Mouse (Mus musculus) limb, embryonic 11.5 days (tissue): ENCODE data around the gene Map4k2. TPM values are rescaled to one million over a fixed set of nuclear protein-coding genes. Genes with fewer than 3 reads are reported as not detected.

Experiments used
- ATAC-seq: fragments of 200-750 bp; cut with Nextera tagmentation; 2 replicates; pipeline ENCODE4 v1.8.0; 2017; ENCODE audit warnings: low read depth; ENCODE audit not compliant: insufficient number of reproducible peaks, low FRiP score, low TSS enrichment
- DNase-seq: peaks from one replicate; pipeline ENCODE4 v3.0.0-alpha.2; 2015; ENCODE audit warnings: low spot score
- H3K27ac ChIP-seq: fragments of 300-500 bp; sonication (generic); replicated peaks from 2 replicates; pipeline ENCODE4 v1.5.1; 2014; ENCODE audit warnings: low read depth, mild to moderate bottlenecking, low read length
- H3K27me3 ChIP-seq: fragments of 300-500 bp; sonication (generic); 2 replicates; pipeline ENCODE4 v1.6.1; 2014; ENCODE audit warnings: mild to moderate bottlenecking, low read length, mixed read lengths; ENCODE audit not compliant: control insufficient read depth, insufficient read depth
- H3K36me3 ChIP-seq: fragments of 300-500 bp; sonication (generic); 2 replicates; pipeline ENCODE4 v1.6.1; 2014; ENCODE audit warnings: mild to moderate bottlenecking, low read length, moderate library complexity, mixed read lengths; ENCODE audit not compliant: control insufficient read depth, insufficient read depth
- H3K4me1 ChIP-seq: fragments of 300-500 bp; sonication (generic); 2 replicates; pipeline ENCODE4 v1.6.1; 2014; ENCODE audit warnings: low read length, mixed read lengths; ENCODE audit not compliant: control insufficient read depth, insufficient read depth
- H3K4me2 ChIP-seq: fragments of 300-500 bp; sonication (generic); 2 replicates; pipeline ENCODE4 v1.6.1; 2014; ENCODE audit warnings: low read depth, mild to moderate bottlenecking, moderate library complexity; ENCODE audit not compliant: severe bottlenecking
- H3K4me3 ChIP-seq: fragments of 300-500 bp; sonication (generic); 2 replicates; pipeline ENCODE4 v1.5.1; 2014; ENCODE audit warnings: low read depth, low read length
- H3K9ac ChIP-seq: fragments of 300-500 bp; sonication (generic); 2 replicates; pipeline ENCODE4 v1.6.1; 2014; ENCODE audit warnings: mild to moderate bottlenecking, low read length
- H3K9me3 ChIP-seq: fragments of 300-500 bp; sonication (generic); 2 replicates; pipeline ENCODE4 v1.6.1; 2016; ENCODE audit warnings: low read length; ENCODE audit not compliant: control insufficient read depth
- WGBS: fragments of 180-500 bp; shearing (Covaris S2); extraction: QIAGEN DNeasy Blood & Tissue Kit; methylation state at CpG from one replicate; pipeline ENCODE4 v1.1.7; 2014; 5-methylcytosine and 5-hydroxymethylcytosine counted together
- microRNA-seq: library from miRNA; unstranded; fragments of <30 nt; microRNA quantifications from one replicate; pipeline ENCODE4, GENCODE M21; 2016
- polyA plus RNA-seq: library from polyadenylated mRNA; unstranded; fragments of >200 nt; fragmentation: Nextera tagmentation; extraction: Ambion mirVana; gene quantifications from 2 replicates; pipeline ENCODE4 v1.2.1, GENCODE M21; 2014

Map4k2 gene
- polyA plus RNA-seq, 1 experiment from 2014 or later = 7.3 TPM

DNA sequence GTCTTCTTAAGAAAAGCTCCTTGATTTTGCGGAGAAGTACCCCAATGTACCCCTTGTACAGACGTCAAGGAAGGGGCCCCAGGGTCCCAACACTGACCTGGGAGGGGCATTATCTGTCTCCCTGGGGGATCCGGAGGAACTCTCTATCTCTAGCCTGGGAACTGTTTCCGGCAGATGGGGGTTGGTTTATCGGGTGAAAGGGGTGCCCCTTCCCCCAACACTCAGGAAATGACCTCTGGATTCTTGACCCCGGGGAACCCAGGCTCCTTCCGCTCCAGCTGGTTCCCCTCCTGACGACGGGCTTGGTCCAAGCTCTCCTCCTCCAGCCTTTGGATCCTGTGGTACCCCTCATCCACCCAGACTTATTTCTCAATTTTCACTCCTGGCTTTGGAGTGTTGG lies 61.0 kb downstream of the Map4k2 start:
- DNase-seq = no peak
- Histone ChIP-seq H3K4me3 (peak overlapping the region; percentile 19; the same call in 1 of the 2 replicates), H3K27ac (no peak overlapping the region), H3K4me1 (peaks cover 17% of the 10 kb centered on the region), H3K9me3 (no peaks in the 10 kb centered on the region), H3K36me3 (no peaks in the 10 kb centered on the region), H3K9ac (no peak overlapping the region), H3K27me3 (peaks cover 49% of the 10 kb centered on the region), H3K4me2 (peak overlapping the region; percentile 49)
- ATAC-seq = no peak
- WGBS = 5% methylated on average over 9 of the region's 9 CpGs

DNA sequence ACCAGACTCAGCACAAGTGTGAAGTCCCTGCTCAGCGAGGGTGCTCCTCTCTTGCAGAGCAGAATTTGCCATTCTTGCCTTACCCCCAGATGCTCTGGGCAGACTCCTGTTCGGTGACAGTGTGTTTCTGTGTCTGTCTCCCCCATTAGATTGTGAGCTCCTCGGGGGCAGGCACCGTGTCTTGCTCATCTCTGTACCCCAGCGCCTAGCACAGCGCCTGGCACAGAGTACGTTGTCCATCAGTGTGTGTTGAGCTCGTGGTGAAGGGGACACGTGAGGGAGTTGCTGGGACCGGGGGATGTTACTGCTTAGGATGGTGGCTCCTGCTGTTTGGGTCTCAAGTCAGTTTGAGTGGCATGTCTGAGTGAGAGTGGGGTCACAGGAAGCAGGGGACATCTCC lies 62.9 kb downstream of the Map4k2 start:
- Histone ChIP-seq H3K9me3 (no peaks in the 10 kb centered on the region), H3K36me3 (no peaks in the 10 kb centered on the region), H3K27me3 (peaks cover 38% of the 10 kb centered on the region), H3K4me1 (peaks cover 17% of the 10 kb centered on the region), H3K9ac (no peak overlapping the region), H3K4me2 (no peak overlapping the region), H3K27ac (no peak overlapping the region), H3K4me3 (no peak overlapping the region)
- ATAC-seq (no peak), DNase-seq (no peak)
- 87% methylated on average over 10 of the region's 10 CpGs for WGBS

Small RNAs within 50 kb of the gene (microRNA-seq; reads per million reads assigned to microRNA genes)
- not detected for gene Mir6989

Other genes with a start within 250 kb of the Map4k2 start
- gene AC131692.1, start 246.7 kb upstream of the Map4k2 start, polyA plus RNA-seq = 0.70 TPM in 1 of 2 replicates, not detected in the other
- 0.47 and 0.87 TPM in 2 replicates for gene Naaladl1, start 235.4 kb upstream of the Map4k2 start, polyA plus RNA-seq
- 65.4 and 65.8 TPM in 2 replicates for gene Sac3d1, start 222.5 kb upstream of the Map4k2 start, polyA plus RNA-seq
- gene Snx15, start 212.8 kb upstream of the Map4k2 start, polyA plus RNA-seq = 27.1 and 27.7 TPM in 2 replicates
- not detected in 2 replicates for gene Batf2, start 200.2 kb upstream of the Map4k2 start, polyA plus RNA-seq
- 66.8 and 68.0 TPM in 2 replicates for gene Arl2, start 199.6 kb upstream of the Map4k2 start, polyA plus RNA-seq
- gene Majin, start 156.7 kb upstream of the Map4k2 start, polyA plus RNA-seq = not detected in 2 replicates
- gene Gpha2, start 114.8 kb upstream of the Map4k2 start, polyA plus RNA-seq = 2.0 and 2.4 TPM in 2 replicates
- 18.6 and 19.2 TPM in 2 replicates for gene Ppp2r5b, start 105.3 kb upstream of the Map4k2 start, polyA plus RNA-seq
- gene Atg2a, start 99.5 kb upstream of the Map4k2 start, polyA plus RNA-seq = 8.9 and 10.5 TPM in 2 replicates
- 56.1 and 59.3 TPM in 2 replicates for gene Ehd1, start 64.4 kb upstream of the Map4k2 start, polyA plus RNA-seq
- gene Cdc42bpg, start 34.7 kb upstream of the Map4k2 start, polyA plus RNA-seq = 0.54 and 0.69 TPM in 2 replicates
- gene Men1, start 6.2 kb upstream of the Map4k2 start, polyA plus RNA-seq = 65.3 and 66.7 TPM in 2 replicates
- 209 and 228 TPM in 2 replicates for gene Sf1, start 22.6 kb downstream of the Map4k2 start, polyA plus RNA-seq
- 1.8 and 2.0 TPM in 2 replicates for gene Pygm, start 43.3 kb downstream of the Map4k2 start, polyA plus RNA-seq
- 12.8 and 15.0 TPM in 2 replicates for gene Rasgrp2, start 58.2 kb downstream of the Map4k2 start, polyA plus RNA-seq
- 0.48 and 1.1 TPM in 2 replicates for gene Nrxn2, start 77.6 kb downstream of the Map4k2 start, polyA plus RNA-seq
- not detected in 2 replicates for gene Slc22a12, start 201.9 kb downstream of the Map4k2 start, polyA plus RNA-seq